Mouse (Mus musculus): ENCODE results near the gene Csnk1g1.

- TF ChIP-seq CTCF (IDR thresholded peaks at IDR 0.05; ENCODE audit: low read depth) = no peak
- no peak for TF ChIP-seq EP300 (IDR thresholded peaks at IDR 0.05; ENCODE audit: low read depth)
These were observed 133.6 kb downstream of the Csnk1g1 start for GRCm38 (mm10) chr9:66042331-66042730.

All from liver, postnatal 0 days (tissue).